Mouse (Mus musculus): ENCODE measurements around the gene N4bp1. TPM values are rescaled to one million over a fixed set of nuclear protein-coding genes. Genes with fewer than 3 reads are reported as not detected.

N4bp1 gene
- polyA plus RNA-seq, 1 experiment from 2014 or later, result 10.8 TPM

GRCm38 (mm10) chr8:86884067-86884466 lies 991 bp downstream of the N4bp1 start:
- 1% methylated on average over 16 of the region's 16 CpGs for WGBS
- H3K4me1 ChIP-seq (ENCODE audit: control insufficient read depth, insufficient read depth, low read length), result peaks cover 15% of the 10 kb centered on the region
- H3K27me3 ChIP-seq (ENCODE audit: control insufficient read depth, insufficient read depth, low read length), result no peaks in the 10 kb centered on the region
- no peaks in the 10 kb centered on the region for H3K9me3 ChIP-seq (ENCODE audit: control insufficient read depth, low read length)
- H3K27ac ChIP-seq (ENCODE audit: low read depth, low read length), result peak overlapping the region; percentile 79; the same call in 1 of the 2 replicates
- no peaks in the 10 kb centered on the region for H3K36me3 ChIP-seq (ENCODE audit: control insufficient read depth, insufficient read depth, low read length)
- H3K4me3 ChIP-seq (ENCODE audit: low read depth, low read length), result peak overlapping the region; percentile 77
- H3K9ac ChIP-seq (ENCODE audit: low read length), result peak overlapping the region; percentile 87
- DNase-seq (ENCODE audit: low spot score, missing footprints) (peak; percentile 91), ATAC-seq (ENCODE audit: low FRiP score) (no peak)
- peak overlapping the region; percentile 90 for H3K4me2 ChIP-seq

DNA sequence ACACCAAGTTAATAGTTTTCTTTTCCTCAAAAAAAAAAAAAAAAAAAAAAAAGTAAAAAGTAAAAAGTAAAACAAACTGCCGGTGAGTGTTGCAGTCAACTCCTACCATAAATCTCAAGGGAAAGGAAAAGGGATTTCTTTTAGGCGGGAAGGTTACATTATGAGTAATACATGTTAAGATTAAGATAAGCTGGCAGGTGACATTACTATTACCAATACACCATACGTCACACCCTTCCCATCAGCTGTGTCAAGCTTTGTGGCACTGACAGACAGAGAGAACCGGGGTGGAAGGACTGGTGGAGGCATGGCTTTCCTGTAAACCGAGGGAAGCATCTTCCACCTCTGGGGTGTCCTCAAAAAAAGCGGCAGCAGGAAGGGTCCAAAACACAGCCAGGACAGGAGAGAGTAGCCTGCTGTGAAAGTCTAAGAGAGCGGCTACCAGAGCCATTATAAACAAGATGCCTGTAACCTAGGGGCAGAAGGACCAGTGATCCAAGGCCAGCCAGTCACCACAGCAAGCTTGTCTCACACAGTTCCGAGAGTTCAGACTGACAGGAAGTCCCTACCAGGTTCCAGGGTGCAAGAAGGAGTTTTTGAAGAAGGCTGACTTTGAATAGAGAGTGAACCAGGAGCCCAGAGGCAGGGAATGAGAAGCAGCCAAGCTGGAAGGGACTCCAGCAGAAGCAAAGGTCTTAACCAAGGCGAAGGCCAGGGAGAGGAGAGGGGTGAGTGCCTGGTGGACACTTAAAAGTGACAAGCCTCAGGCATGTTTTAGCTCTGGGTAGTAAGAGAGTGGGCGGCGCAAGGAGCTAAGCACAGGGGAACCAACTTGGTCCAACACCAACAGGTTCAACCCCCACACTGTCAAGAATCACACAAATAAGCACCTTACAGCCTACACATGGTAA lies 2.2 kb downstream of the N4bp1 start:
- Histone ChIP-seq H3K27ac (ENCODE audit: low read depth, low read length) (no peak overlapping the region), H3K27me3 (ENCODE audit: control insufficient read depth, insufficient read depth, low read length) (no peaks in the 10 kb centered on the region), H3K4me2 (no peak overlapping the region; the same call in 1 of the 2 replicates), H3K9ac (ENCODE audit: low read length) (no peak overlapping the region), H3K9me3 (ENCODE audit: control insufficient read depth, low read length) (no peaks in the 10 kb centered on the region), H3K36me3 (ENCODE audit: control insufficient read depth, insufficient read depth, low read length) (no peaks in the 10 kb centered on the region), H3K4me1 (ENCODE audit: control insufficient read depth, insufficient read depth, low read length) (peaks cover 15% of the 10 kb centered on the region), H3K4me3 (ENCODE audit: low read depth, low read length) (no peak overlapping the region)
- WGBS, result 75% methylated on average over 11 of the region's 11 CpGs
- no peak for DNase-seq (ENCODE audit: low spot score, missing footprints)
- no peak for ATAC-seq (ENCODE audit: low FRiP score)

DNA sequence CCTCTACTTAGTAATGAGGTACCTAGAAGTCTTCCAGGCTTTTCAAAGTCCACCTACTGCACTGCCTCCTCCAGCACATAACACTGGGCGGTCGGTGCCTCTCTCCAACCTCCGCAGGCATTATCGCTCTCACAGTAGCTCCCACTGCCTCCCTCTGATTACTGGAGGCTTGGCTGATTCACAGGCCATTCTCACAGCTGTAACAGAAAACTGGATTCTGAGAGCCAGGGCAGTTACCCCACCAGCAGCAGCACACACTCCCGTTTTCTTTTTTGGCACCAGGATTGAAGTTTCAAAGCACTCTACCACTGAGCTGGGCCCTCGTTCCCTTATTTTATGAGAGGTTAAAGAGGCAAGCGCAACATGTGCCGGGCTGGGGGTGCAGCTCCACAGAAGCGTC lies 3.1 kb downstream of the N4bp1 start:
- Histone ChIP-seq H3K9ac (ENCODE audit: low read length) (no peak overlapping the region), H3K4me1 (ENCODE audit: control insufficient read depth, insufficient read depth, low read length) (peaks cover 15% of the 10 kb centered on the region), H3K36me3 (ENCODE audit: control insufficient read depth, insufficient read depth, low read length) (no peaks in the 10 kb centered on the region), H3K27ac (ENCODE audit: low read depth, low read length) (no peak overlapping the region), H3K9me3 (ENCODE audit: control insufficient read depth, low read length) (no peaks in the 10 kb centered on the region), H3K27me3 (ENCODE audit: control insufficient read depth, insufficient read depth, low read length) (no peaks in the 10 kb centered on the region), H3K4me2 (no peak overlapping the region), H3K4me3 (ENCODE audit: low read depth, low read length) (no peak overlapping the region)
- no peak for ATAC-seq (ENCODE audit: low FRiP score)
- DNase-seq (ENCODE audit: low spot score, missing footprints), result no peak
- 89% methylated on average over 9 of the region's 9 CpGs for whole genome bisulfite sequencing

GRCm38 (mm10) chr8:86881068-86881609 lies 3.9 kb downstream of the N4bp1 start:
- no peak overlapping the region for H3K9ac ChIP-seq (ENCODE audit: low read length)
- H3K27me3 ChIP-seq (ENCODE audit: control insufficient read depth, insufficient read depth, low read length), result no peaks in the 10 kb centered on the region
- H3K36me3 ChIP-seq (ENCODE audit: control insufficient read depth, insufficient read depth, low read length), result no peaks in the 10 kb centered on the region
- peaks cover 15% of the 10 kb centered on the region for H3K4me1 ChIP-seq (ENCODE audit: control insufficient read depth, insufficient read depth, low read length)
- no peaks in the 10 kb centered on the region for H3K9me3 ChIP-seq (ENCODE audit: control insufficient read depth, low read length)
- H3K4me2 ChIP-seq, result no peak overlapping the region
- no peak overlapping the region for H3K4me3 ChIP-seq (ENCODE audit: low read depth, low read length)
- H3K27ac ChIP-seq (ENCODE audit: low read depth, low read length), result no peak overlapping the region
- DNase-seq (ENCODE audit: low spot score, missing footprints), result no peak
- no peak for ATAC-seq (ENCODE audit: low FRiP score)
- 94% methylated on average over 11 of the region's 11 CpGs for WGBS

GRCm38 (mm10) chr8:86876831-86877230 lies 8.2 kb downstream of the N4bp1 start:
- no peaks in the 10 kb centered on the region for H3K9me3 ChIP-seq (ENCODE audit: control insufficient read depth, low read length)
- H3K9ac ChIP-seq (ENCODE audit: low read length), result no peak overlapping the region
- DNase-seq (ENCODE audit: low spot score, missing footprints) (no peak), ATAC-seq (ENCODE audit: low FRiP score) (no peak)
- H3K27me3 ChIP-seq (ENCODE audit: control insufficient read depth, insufficient read depth, low read length), result no peaks in the 10 kb centered on the region
- H3K4me3 ChIP-seq (ENCODE audit: low read depth, low read length), result no peak overlapping the region
- no peak overlapping the region for H3K4me2 ChIP-seq
- 90% methylated on average over 2 of the region's 2 CpGs for WGBS
- no peak overlapping the region for H3K27ac ChIP-seq (ENCODE audit: low read depth, low read length)
- H3K4me1 ChIP-seq (ENCODE audit: control insufficient read depth, insufficient read depth, low read length), result no peaks in the 10 kb centered on the region
- no peaks in the 10 kb centered on the region for H3K36me3 ChIP-seq (ENCODE audit: control insufficient read depth, insufficient read depth, low read length)

- DNase-seq (ENCODE audit: low spot score, missing footprints) (no peak), ATAC-seq (ENCODE audit: low FRiP score) (no peak)
- 91% methylated on average over 2 of the region's 2 CpGs for WGBS
- H3K9ac ChIP-seq (ENCODE audit: low read length), result no peak overlapping the region
- H3K4me3 ChIP-seq (ENCODE audit: low read depth, low read length), result no peak overlapping the region
- no peaks in the 10 kb centered on the region for H3K36me3 ChIP-seq (ENCODE audit: control insufficient read depth, insufficient read depth, low read length)
- H3K4me2 ChIP-seq, result no peak overlapping the region
- no peaks in the 10 kb centered on the region for H3K27me3 ChIP-seq (ENCODE audit: control insufficient read depth, insufficient read depth, low read length)
- H3K4me1 ChIP-seq (ENCODE audit: control insufficient read depth, insufficient read depth, low read length), result no peaks in the 10 kb centered on the region
- no peaks in the 10 kb centered on the region for H3K9me3 ChIP-seq (ENCODE audit: control insufficient read depth, low read length)
- H3K27ac ChIP-seq (ENCODE audit: low read depth, low read length), result no peak overlapping the region
Measured at GRCm38 (mm10) chr8:86874055-86874454, 11.0 kb downstream of the N4bp1 start.

- no peaks in the 10 kb centered on the region for H3K9me3 ChIP-seq (ENCODE audit: control insufficient read depth, low read length)
- no peaks in the 10 kb centered on the region for H3K36me3 ChIP-seq (ENCODE audit: control insufficient read depth, insufficient read depth, low read length)
- 68% methylated on average over 2 of the region's 2 CpGs for WGBS
- H3K27ac ChIP-seq (ENCODE audit: low read depth, low read length), result no peak overlapping the region
- H3K4me3 ChIP-seq (ENCODE audit: low read depth, low read length), result no peak overlapping the region
- no peak overlapping the region for H3K9ac ChIP-seq (ENCODE audit: low read length)
- no peaks in the 10 kb centered on the region for H3K27me3 ChIP-seq (ENCODE audit: control insufficient read depth, insufficient read depth, low read length)
- ATAC-seq (ENCODE audit: low FRiP score), result no peak
- H3K4me2 ChIP-seq, result no peak overlapping the region
- H3K4me1 ChIP-seq (ENCODE audit: control insufficient read depth, insufficient read depth, low read length), result no peaks in the 10 kb centered on the region
- DNase-seq (ENCODE audit: low spot score, missing footprints), result no peak
Measured at GRCm38 (mm10) chr8:86873151-86873550, 11.9 kb downstream of the N4bp1 start.

DNA sequence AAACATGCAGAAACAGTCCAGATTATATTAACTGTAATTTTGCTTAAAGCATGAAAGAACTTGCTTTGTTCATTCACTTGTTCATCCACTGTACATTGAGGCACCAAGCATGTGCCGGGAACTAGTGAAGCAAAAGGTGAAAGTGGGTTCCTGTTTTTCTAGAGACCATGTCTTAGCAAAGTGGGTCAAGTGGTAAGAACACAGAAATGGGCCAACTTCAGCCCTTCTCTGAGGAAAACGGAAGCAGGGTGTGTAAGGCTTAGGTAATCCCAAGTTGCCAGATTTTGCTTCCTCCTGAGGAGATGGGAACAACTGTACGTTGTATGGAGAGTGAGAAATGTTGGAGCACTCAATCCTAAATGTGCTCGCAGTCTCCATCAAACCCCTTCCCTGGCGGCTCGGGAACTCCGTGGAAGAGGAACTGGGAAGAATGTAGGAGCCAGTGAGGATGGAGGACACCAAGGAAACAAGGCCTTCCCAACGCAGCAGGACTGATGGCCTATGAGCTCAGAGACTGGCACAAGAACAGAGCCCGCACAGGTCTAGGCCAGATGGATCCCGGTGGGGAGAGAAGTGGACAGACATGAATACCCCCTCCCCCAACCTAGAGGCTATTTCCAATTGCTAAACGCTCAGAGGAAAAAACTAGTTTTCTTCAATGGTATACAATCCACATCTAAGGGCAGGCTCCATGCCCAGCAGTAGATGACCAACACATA lies 12.8 kb downstream of the N4bp1 start:
- no peak overlapping the region for H3K4me3 ChIP-seq (ENCODE audit: low read depth, low read length)
- ATAC-seq (ENCODE audit: low FRiP score), result no peak

GRCm38 (mm10) chr8:86871421-86871820 lies 13.6 kb downstream of the N4bp1 start:
- Histone ChIP-seq H3K9me3 (ENCODE audit: control insufficient read depth, low read length) (no peaks in the 10 kb centered on the region), H3K4me2 (no peak overlapping the region), H3K9ac (ENCODE audit: low read length) (no peak overlapping the region), H3K27ac (ENCODE audit: low read depth, low read length) (no peak overlapping the region), H3K4me1 (ENCODE audit: control insufficient read depth, insufficient read depth, low read length) (no peaks in the 10 kb centered on the region), H3K4me3 (ENCODE audit: low read depth, low read length) (no peak overlapping the region), H3K27me3 (ENCODE audit: control insufficient read depth, insufficient read depth, low read length) (no peaks in the 10 kb centered on the region), H3K36me3 (ENCODE audit: control insufficient read depth, insufficient read depth, low read length) (no peaks in the 10 kb centered on the region)
- WGBS, result 92% methylated on average over 2 of the region's 2 CpGs
- ATAC-seq (ENCODE audit: low FRiP score), result no peak
- no peak for DNase-seq (ENCODE audit: low spot score, missing footprints)

More for the DNA sequence above, 12.8 kb downstream of the N4bp1 start:
- WGBS, result 96% methylated on average over 11 of the region's 11 CpGs
- H3K27me3 ChIP-seq (ENCODE audit: control insufficient read depth, insufficient read depth, low read length), result no peaks in the 10 kb centered on the region
- no peak overlapping the region for H3K4me2 ChIP-seq
- H3K9me3 ChIP-seq (ENCODE audit: control insufficient read depth, low read length), result no peaks in the 10 kb centered on the region
- no peak overlapping the region for H3K9ac ChIP-seq (ENCODE audit: low read length)
- H3K27ac ChIP-seq (ENCODE audit: low read depth, low read length), result no peak overlapping the region
- H3K36me3 ChIP-seq (ENCODE audit: control insufficient read depth, insufficient read depth, low read length), result no peaks in the 10 kb centered on the region
- no peak for DNase-seq (ENCODE audit: low spot score, missing footprints)
- H3K4me1 ChIP-seq (ENCODE audit: control insufficient read depth, insufficient read depth, low read length), result no peaks in the 10 kb centered on the region
